Mouse (Mus musculus) embryo, embryonic 11 days (tissue): ENCODE data around the gene Zp3.

Experiments
- DNase-seq: peaks from one replicate; pipeline ENCODE4 v3.0.0-alpha.2; 2015

The Zp3 gene

GRCm38 (mm10) chr5:136014877-136015276 is 35.0 kb downstream of the Zp3 start:
- no peak for DNase-seq

GRCm38 (mm10) chr5:136015586-136015985 is 35.7 kb downstream of the Zp3 start:
- DNase-seq: no peak

GRCm38 (mm10) chr5:136016014-136016876 is 36.3 kb downstream of the Zp3 start:
- no peak for DNase-seq

- DNase-seq: no peak
Observed at GRCm38 (mm10) chr5:136017262-136017661, 37.4 kb downstream of the Zp3 start.

- DNase-seq: no peak
Observed at GRCm38 (mm10) chr5:136018726-136019125, 38.8 kb downstream of the Zp3 start.

GRCm38 (mm10) chr5:136019907-136020306 is 40.0 kb downstream of the Zp3 start:
- no peak for DNase-seq

- DNase-seq: no peak
Observed at GRCm38 (mm10) chr5:136025712-136026111, 45.8 kb downstream of the Zp3 start.

GRCm38 (mm10) chr5:136026859-136027258 is 47.0 kb downstream of the Zp3 start:
- DNase-seq: no peak

GRCm38 (mm10) chr5:136027612-136028311 is 47.9 kb downstream of the Zp3 start:
- DNase-seq: no peak

GRCm38 (mm10) chr5:136034868-136035267 is 55.0 kb downstream of the Zp3 start:
- no peak for DNase-seq

GRCm38 (mm10) chr5:136035285-136035684 is 55.4 kb downstream of the Zp3 start:
- no peak for DNase-seq

- DNase-seq: no peak
Observed at GRCm38 (mm10) chr5:136036667-136037066, 56.8 kb downstream of the Zp3 start.
